Mouse (Mus musculus): ENCODE data around the gene Tle3.

DNA sequence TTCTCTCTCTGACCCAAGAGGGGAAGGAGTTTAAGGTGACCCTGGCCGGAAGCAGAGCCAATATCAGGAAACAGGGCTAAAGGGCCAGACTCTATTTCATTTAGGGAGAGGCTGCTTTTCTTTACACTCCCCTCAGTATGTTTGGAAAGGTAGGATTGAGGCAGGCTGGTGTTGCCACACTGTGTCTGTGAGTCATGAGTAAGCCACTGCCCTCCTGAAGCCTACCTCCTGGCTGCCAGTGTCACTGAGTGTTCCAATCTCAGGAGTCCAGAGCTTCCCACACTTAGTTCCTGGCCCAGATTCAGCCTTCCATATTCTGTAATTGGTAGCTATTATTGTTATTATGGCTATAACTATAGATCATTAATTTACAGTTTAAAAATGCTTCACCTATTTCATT is 79.9 kb downstream of the Tle3 start:
- TF ChIP-seq CTCF (IDR thresholded peaks at IDR 0.05; ENCODE audit: low read depth, low read length) (no peak), POLR2A (IDR thresholded peaks at IDR 0.05; ENCODE audit: borderline replicate concordance, low read depth, low read length) (no peak)

Data from bone marrow macrophage, adult 2 months (primary cell).